Mouse (Mus musculus): ENCODE measurements around the gene Kif5a.

GRCm38 (mm10) chr10:127183759-127184158 is 79.4 kb downstream of the Kif5a start:
- TF ChIP-seq POLR2A (IDR thresholded peaks at IDR 0.05; ENCODE audit: insufficient read length, low read depth) (no peak), CEBPB (IDR thresholded peaks at IDR 0.05; ENCODE audit: insufficient read depth, poor library complexity, severe bottlenecking) (no peak), REST (IDR thresholded peaks at IDR 0.05; ENCODE audit: insufficient read depth, insufficient read length) (no peak), E2F4 (IDR thresholded peaks at IDR 0.05; ENCODE audit: insufficient read depth) (no peak), USF1 (IDR thresholded peaks at IDR 0.05; ENCODE audit: low read depth) (no peak), MAX (IDR thresholded peaks at IDR 0.05; ENCODE audit: low read depth) (no peak), TCF12 (IDR thresholded peaks at IDR 0.05; ENCODE audit: insufficient read depth, poor library complexity, severe bottlenecking) (no peak), MYOD1 (IDR thresholded peaks at IDR 0.05; ENCODE audit: control insufficient read depth in 1 of 3, insufficient read length in 2 of 3, low read depth in 2 of 3) (no peak), TCF3 (IDR thresholded peaks at IDR 0.05; ENCODE audit: insufficient read length, low read depth) (no peak), POLR2AphosphoS2 (IDR thresholded peaks at IDR 0.05; ENCODE audit: insufficient read length, low read depth) (no peak), SRF (IDR thresholded peaks at IDR 0.05; ENCODE audit: control insufficient read depth, insufficient read length, low read depth) (no peak), MYOG (IDR thresholded peaks at IDR 0.05; ENCODE audit: control insufficient read depth in 1 of 3, insufficient read depth in 1 of 3, insufficient read length in 2 of 3, low read depth in 2 of 3) (no peak)
